Mouse (Mus musculus) liver, embryonic 14.5 days (tissue): ENCODE measurements at regions not wholly inside any gene's neighbourhood (a gene's known extent, or its start where the extent isn't known, plus 50 kb on each side); places are given as distances from the start of the nearest gene placed in this dataset.

Source experiments
- CTCF ChIP-seq: IDR thresholded peaks from 2 replicates; pipeline ENCODE4 v1.5.1; 2016; ENCODE audit warnings: antibody characterized with exemption, low read depth, control low read depth
- EP300 ChIP-seq: IDR thresholded peaks from 2 replicates; pipeline ENCODE4 v1.6.1; 2016; ENCODE audit warnings: antibody characterized with exemption, low read depth

- TF ChIP-seq CTCF = no peak
- TF ChIP-seq EP300 = no peak
These were observed 194.2 kb downstream of the Ajap1 start for GRCm38 (mm10) chr4:153288362-153288761.
